Mouse (Mus musculus) gastrocnemius, postnatal 14 days (tissue): ENCODE results near the gene Stk39. TPM values are rescaled to one million over a fixed set of nuclear protein-coding genes. Genes with fewer than 3 reads are reported as not detected.

ENCODE experiments used
- DNase-seq: peaks from one replicate; pipeline ENCODE4 v3.0.0; 2021; ENCODE audit warnings: mixed read lengths
- intact Hi-C: fragments of 180-260 bp; cut with DNase I; formaldehyde crosslinking; loops from one replicate; pipeline ENCODE4 v1.15.1; 2025; ENCODE audit warnings: low total_unique reads
- total RNA-seq, 2 experiments: library from RNA; stranded (reverse); gene quantifications; 2 replicates each; pipeline ENCODE4 v1.2.3; 2021

Stk39 gene
- total RNA-seq, 2 experiments from 2014 or later: 7.8 to 8.1 TPM

GRCm38 (mm10) chr2:68431024-68431962 is 40.8 kb downstream of the Stk39 start:
- intact Hi-C loops: no loop called here
- no peak for DNase-seq

- intact Hi-C loops: no loop called here
- no peak for DNase-seq
These were observed 41.6 kb downstream of the Stk39 start for GRCm38 (mm10) chr2:68430493-68430892.

- DNase-seq: no peak
- intact Hi-C loops: no loop called here
These were observed 42.6 kb downstream of the Stk39 start for GRCm38 (mm10) chr2:68429436-68429835.

- no peak for DNase-seq
- intact Hi-C loops: no loop called here
These were observed 45.0 kb downstream of the Stk39 start for GRCm38 (mm10) chr2:68426977-68427577.

GRCm38 (mm10) chr2:68426074-68426473 is 46.0 kb downstream of the Stk39 start:
- intact Hi-C loops: no loop called here
- DNase-seq: no peak

- intact Hi-C loops: no loop called here
- no peak for DNase-seq
These were observed 51.1 kb downstream of the Stk39 start for GRCm38 (mm10) chr2:68421002-68421401.

- intact Hi-C loops: no loop called here
- no peak for DNase-seq
These were observed 51.8 kb downstream of the Stk39 start for GRCm38 (mm10) chr2:68420223-68420622.

- no peak for DNase-seq
- intact Hi-C loops: no loop called here
These were observed 52.3 kb downstream of the Stk39 start for GRCm38 (mm10) chr2:68419746-68420145.

- no peak for DNase-seq
- intact Hi-C loops: no loop called here
These were observed 52.9 kb downstream of the Stk39 start for GRCm38 (mm10) chr2:68419165-68419564.

- intact Hi-C loops: no loop called here
- no peak for DNase-seq
These were observed 55.0 kb downstream of the Stk39 start for GRCm38 (mm10) chr2:68417081-68417480.

GRCm38 (mm10) chr2:68415691-68416090 is 56.4 kb downstream of the Stk39 start:
- no peak for DNase-seq
- intact Hi-C loops: no loop called here

- intact Hi-C loops: no loop called here
These were observed 59.9 kb downstream of the Stk39 start for GRCm38 (mm10) chr2:68412149-68412548.

GRCm38 (mm10) chr2:68411201-68411600 is 60.9 kb downstream of the Stk39 start:
- no peak for DNase-seq
- intact Hi-C loops: no loop called here

More at GRCm38 (mm10) chr2:68412149-68412548, 59.9 kb downstream of the Stk39 start:
- DNase-seq: no peak

- intact Hi-C loops: no loop called here
- DNase-seq: no peak
These were observed 62.3 kb downstream of the Stk39 start for GRCm38 (mm10) chr2:68409640-68410215.

GRCm38 (mm10) chr2:68408271-68408980 is 63.6 kb downstream of the Stk39 start:
- no peak for DNase-seq
- intact Hi-C loops: no loop called here

- no peak for DNase-seq
- intact Hi-C loops: no loop called here
These were observed 64.7 kb downstream of the Stk39 start for GRCm38 (mm10) chr2:68407179-68407950.

GRCm38 (mm10) chr2:68406571-68407074 is 65.4 kb downstream of the Stk39 start:
- intact Hi-C loops: no loop called here
- DNase-seq: no peak

- DNase-seq: no peak
- intact Hi-C loops: no loop called here
These were observed 66.8 kb downstream of the Stk39 start for GRCm38 (mm10) chr2:68405163-68405715.
